Mouse (Mus musculus) intestine, postnatal 0 days (tissue): ENCODE results near the gene Ugt1a2. TPM values are rescaled to one million over a fixed set of nuclear protein-coding genes. Genes with fewer than 3 reads are reported as not detected.
"Not testable (repeated sequence)": the region's sequence is repeated elsewhere in the genome, so short reads cannot be mapped to it uniquely, and the experiment has no call there.

Experiments
- ATAC-seq: fragments of 200-750 bp; cut with Nextera tagmentation; 2 replicates; pipeline ENCODE4 v1.8.0; 2017; ENCODE audit warnings: mild to moderate bottlenecking, moderate TSS enrichment, moderate library complexity
- H3K27ac ChIP-seq: fragments of 300-500 bp; sonication (generic); 2 replicates; pipeline ENCODE4 v1.5.1; 2014; ENCODE audit warnings: mild to moderate bottlenecking, low read depth, low read length, moderate library complexity
- H3K27me3 ChIP-seq: fragments of 300-500 bp; sonication (generic); replicated peaks from 2 replicates; pipeline ENCODE4 v1.6.1; 2014; ENCODE audit warnings: low read length, mixed read lengths; ENCODE audit not compliant: control insufficient read depth, insufficient read depth
- H3K36me3 ChIP-seq: fragments of 300-500 bp; sonication (generic); 2 replicates; pipeline ENCODE4 v1.6.1; 2014; ENCODE audit warnings: mild to moderate bottlenecking, moderate library complexity; ENCODE audit not compliant: control insufficient read depth, insufficient read depth
- H3K4me1 ChIP-seq: fragments of 300-500 bp; sonication (generic); replicated peaks from 2 replicates; pipeline ENCODE4 v1.6.1; 2014; ENCODE audit warnings: antibody characterized with exemption, low read length, mixed read lengths; ENCODE audit not compliant: control insufficient read depth, insufficient read depth
- H3K4me2 ChIP-seq: fragments of 300-500 bp; sonication (generic); replicated peaks from 2 replicates; pipeline ENCODE4 v1.6.1; 2014; ENCODE audit warnings: low read depth, mild to moderate bottlenecking, moderate library complexity
- H3K4me3 ChIP-seq: fragments of 300-500 bp; sonication (generic); 2 replicates; pipeline ENCODE4 v1.5.1; 2014; ENCODE audit warnings: low read depth, low read length
- H3K9ac ChIP-seq: fragments of 300-500 bp; sonication (generic); 2 replicates; pipeline ENCODE4 v1.6.1; 2014; ENCODE audit warnings: mild to moderate bottlenecking, low read depth, low read length
- H3K9me3 ChIP-seq: fragments of 300-500 bp; sonication (generic); 2 replicates; pipeline ENCODE4 v1.6.1; 2016; ENCODE audit warnings: mixed run types; ENCODE audit not compliant: control insufficient read depth
- CTCF ChIP-seq: sonication (generic); IDR thresholded peaks from 2 replicates; pipeline ENCODE4 v1.5.1; 2016; ENCODE audit warnings: low read depth, mild to moderate bottlenecking, control low read depth, antibody characterized with exemption, moderate library complexity
- WGBS: fragments of 180-500 bp; shearing (Covaris S2); extraction: QIAGEN DNeasy Blood & Tissue Kit; methylation state at CpG from one replicate; pipeline ENCODE4 v1.1.7; 2014; 5-methylcytosine and 5-hydroxymethylcytosine counted together
- polyA plus RNA-seq: library from polyadenylated mRNA; unstranded; fragments of >200 nt; fragmentation: Nextera tagmentation; extraction: Ambion mirVana; gene quantifications from 2 replicates; pipeline ENCODE4 v1.2.1, GENCODE M21; 2015

Gene Ugt1a2
- 0.05 and 0.16 TPM in 2 replicates for polyA plus RNA-seq

DNA sequence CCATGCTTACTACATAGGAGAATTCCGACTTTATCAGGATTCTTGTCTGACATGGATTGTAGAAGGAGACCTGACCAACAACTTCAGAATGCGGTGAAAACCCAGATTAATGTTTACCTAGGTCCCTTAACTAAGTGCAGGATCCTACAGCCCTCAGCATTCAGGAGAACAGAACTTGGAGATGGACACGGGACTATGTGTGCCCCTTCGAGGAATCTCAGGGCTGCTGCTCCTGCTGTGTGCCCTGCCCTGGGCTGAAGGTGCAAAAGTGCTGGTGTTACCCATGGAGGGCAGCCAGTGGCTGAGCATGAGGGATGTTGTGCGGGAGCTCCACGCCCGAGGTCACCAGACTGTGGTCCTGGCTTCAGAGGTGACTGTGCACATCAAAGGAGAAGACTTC, at the start of gene Ugt1a2:
Ugt1a2 (plus strand) TSS at position 146 of the 400 bp plus-strand sequence.
- TF ChIP-seq CTCF = no peak
- Histone ChIP-seq H3K36me3 (no peaks in the 10 kb centered on the region), H3K9me3 (no peaks in the 10 kb centered on the region), H3K27ac (no peak within 1 kb of the TSS), H3K27me3 (no peaks in the 10 kb centered on the region), H3K9ac (no peak within 1 kb of the TSS), H3K4me1 (no peaks in the 10 kb centered on the region), H3K4me3 (no peak within 1 kb of the TSS), H3K4me2 (no peak within 1 kb of the TSS)
- no peak for ATAC-seq
- whole genome bisulfite sequencing = 53% methylated on average over 7 of the region's 7 CpGs

DNA sequence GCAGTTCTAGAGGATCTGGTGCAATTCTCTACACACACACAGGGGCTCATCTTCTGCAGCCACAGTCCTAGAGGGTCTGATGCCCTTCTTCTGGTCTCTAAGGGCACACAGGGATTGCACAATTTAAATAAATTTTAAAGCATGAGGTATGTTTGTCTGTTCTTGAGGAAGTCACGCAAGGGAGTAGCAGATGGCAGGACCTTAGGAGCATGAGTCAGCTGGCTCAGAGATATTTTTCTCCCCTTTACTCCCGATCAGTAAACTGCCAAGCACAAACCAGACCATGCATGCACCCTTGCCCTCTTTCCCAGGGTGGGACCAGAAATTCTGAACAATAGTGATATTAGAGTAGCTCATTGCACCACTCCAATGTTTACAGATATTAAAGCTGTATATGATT, 42.0 kb upstream of the Ugt1a2 start:
- no peaks in the 10 kb centered on the region for H3K9me3 ChIP-seq
- peak; percentile 31 for ATAC-seq
- no peak overlapping the region for H3K27ac ChIP-seq
- H3K4me1 ChIP-seq = no peaks in the 10 kb centered on the region
- no peak for TF ChIP-seq CTCF
- H3K9ac ChIP-seq = no peak overlapping the region
- H3K4me3 ChIP-seq = no peak overlapping the region
- H3K36me3 ChIP-seq = no peaks in the 10 kb centered on the region
- H3K4me2 ChIP-seq = no peak overlapping the region
- 24% methylated on average over 2 of the region's 2 CpGs for WGBS
- H3K27me3 ChIP-seq = no peaks in the 10 kb centered on the region

DNA sequence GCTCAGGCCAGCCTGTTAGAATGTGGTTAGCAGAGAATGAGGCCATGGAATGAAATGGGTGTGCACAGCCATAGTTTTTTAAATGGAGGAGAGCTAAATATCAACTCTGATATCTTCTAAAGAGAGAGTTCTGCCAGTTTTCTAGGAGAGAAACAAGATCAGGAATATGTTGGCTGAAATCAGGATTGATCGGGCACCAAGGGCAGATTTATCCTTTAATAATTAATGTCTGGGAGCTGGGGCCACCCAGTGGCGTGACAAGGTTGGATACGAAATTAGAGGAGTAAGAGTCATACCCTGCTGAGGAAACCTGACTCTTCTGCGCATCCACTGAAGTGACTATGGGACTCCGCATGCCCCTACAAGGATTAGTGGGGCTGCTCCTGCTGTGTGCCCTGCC, 34.7 kb upstream of the Ugt1a2 start, which contains the start of gene Ugt1a5:
Ugt1a5 (plus strand) TSS at position 302 of the 400 bp plus-strand sequence.
- Histone ChIP-seq H3K9me3 (no peaks in the 10 kb centered on the region; the same call in 1 of the 2 replicates), H3K27me3 (no peaks in the 10 kb centered on the region), H3K27ac (no peak within 1 kb of the TSS), H3K9ac (no peak within 1 kb of the TSS), H3K4me1 (no peaks in the 10 kb centered on the region), H3K4me3 (no peak within 1 kb of the TSS), H3K4me2 (no peak within 1 kb of the TSS), H3K36me3 (no peaks in the 10 kb centered on the region)
- no peak for ATAC-seq
- WGBS = 78% methylated on average over 5 of the region's 5 CpGs
- no peak for TF ChIP-seq CTCF

DNA sequence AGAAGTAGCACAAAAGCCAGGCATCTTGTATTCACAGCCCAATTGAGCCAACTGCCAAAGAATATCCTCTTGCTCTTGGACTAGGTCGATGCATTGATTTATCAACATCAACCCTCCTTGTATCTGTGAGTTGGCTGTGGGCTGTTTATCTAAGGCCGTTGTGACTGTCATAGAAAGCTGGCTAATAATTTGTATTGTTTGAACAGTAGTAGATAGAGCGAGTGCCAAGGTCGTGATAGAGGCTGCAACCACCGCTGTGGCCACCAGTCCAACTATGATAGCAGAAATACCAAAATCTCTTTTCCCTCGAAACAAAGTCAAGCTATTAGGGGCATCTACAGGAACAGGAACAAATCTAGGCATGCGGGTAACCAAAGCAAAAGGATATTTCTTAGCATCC, 28.2 kb upstream of the Ugt1a2 start:
- 70% methylated on average over 5 of the region's 7 CpGs for WGBS
- not testable (repeated sequence) for H3K27me3 ChIP-seq, H3K4me2 ChIP-seq, ATAC-seq, H3K9me3 ChIP-seq, H3K27ac ChIP-seq, H3K4me1 ChIP-seq, H3K9ac ChIP-seq, H3K36me3 ChIP-seq, H3K4me3 ChIP-seq

DNA sequence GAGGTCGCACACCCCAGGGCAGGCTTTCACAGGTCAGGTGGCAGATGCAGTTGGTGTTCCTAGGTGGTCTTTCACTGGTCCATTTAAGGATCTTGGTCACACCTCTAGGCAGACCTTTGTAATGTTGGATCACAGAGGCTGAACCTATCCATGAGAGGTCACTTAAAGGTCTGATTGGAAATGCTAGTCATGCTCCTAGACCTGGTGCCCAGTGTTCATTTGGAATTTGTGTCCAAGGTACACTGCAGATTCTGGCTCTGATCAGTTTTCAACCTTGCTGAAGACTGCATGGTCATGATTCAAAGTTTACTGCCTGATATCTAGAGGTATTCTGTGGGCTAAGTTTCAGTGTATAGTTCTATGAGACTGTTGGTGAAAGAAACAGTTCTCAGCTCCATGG, 20.7 kb upstream of the Ugt1a2 start:
- Histone ChIP-seq H3K27ac (no peak overlapping the region), H3K9ac (no peak overlapping the region), H3K27me3 (no peaks in the 10 kb centered on the region), H3K4me1 (no peaks in the 10 kb centered on the region), H3K9me3 (peaks cover 3% of the 10 kb centered on the region; the same call in 1 of the 2 replicates), H3K4me2 (no peak overlapping the region), H3K4me3 (no peak overlapping the region), H3K36me3 (peaks cover 3% of the 10 kb centered on the region; the same call in 1 of the 2 replicates)
- TF ChIP-seq CTCF = no peak
- WGBS = 95% methylated on average over 1 of the region's 1 CpGs
- ATAC-seq = no peak

DNA sequence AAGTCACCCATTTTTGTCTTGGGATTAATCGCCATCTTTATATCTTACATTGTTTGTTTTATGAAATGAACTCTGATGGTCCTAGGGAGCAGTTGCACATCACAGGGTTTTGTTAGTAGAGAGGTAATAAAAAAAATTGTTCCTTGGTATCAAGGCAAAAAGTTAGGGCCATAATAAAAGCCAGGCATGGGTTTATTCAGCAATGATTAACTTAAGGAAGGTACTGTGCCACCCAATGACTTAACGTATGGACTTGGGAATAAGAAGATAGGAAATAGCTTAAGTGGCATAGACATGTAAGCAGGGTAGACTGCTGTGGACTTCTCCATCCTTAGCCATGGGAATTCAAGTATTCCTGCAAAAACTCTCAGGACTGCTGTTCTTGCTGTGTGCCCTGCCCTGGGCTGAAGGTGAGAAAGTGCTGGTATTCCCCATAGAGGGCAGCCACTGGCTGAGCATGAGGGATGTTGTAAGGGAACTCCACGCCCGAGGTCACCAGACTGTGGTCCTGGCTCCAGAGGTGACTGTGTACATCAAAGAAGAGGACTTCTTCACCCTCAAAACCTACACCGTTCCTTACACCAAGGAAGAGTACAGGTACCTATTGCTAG, 14.0 kb upstream of the Ugt1a2 start:
- no peak for TF ChIP-seq CTCF
- H3K9ac ChIP-seq = no peak overlapping the region
- no peaks in the 10 kb centered on the region for H3K36me3 ChIP-seq
- H3K4me1 ChIP-seq = no peaks in the 10 kb centered on the region
- H3K9me3 ChIP-seq = no peaks in the 10 kb centered on the region
- no peak overlapping the region for H3K4me3 ChIP-seq
- 68% methylated on average over 5 of the region's 5 CpGs for WGBS
- no peak overlapping the region for H3K4me2 ChIP-seq
- no peaks in the 10 kb centered on the region for H3K27me3 ChIP-seq
- no peak overlapping the region for H3K27ac ChIP-seq
- ATAC-seq = peak; percentile 53
